Mouse (Mus musculus) kidney, postnatal 4 days (tissue): ENCODE measurements around the gene Zfp574.
A peak's percentile ranks its signal among the peaks of the same experiment; 100 is the strongest.
"Not testable (repeated sequence)": the region's sequence is repeated elsewhere in the genome, so short reads cannot be mapped to it uniquely, and the experiment has no call there.

Source experiments
- DNase-seq, 2 experiments: peaks; one replicate each; pipeline ENCODE4 v3.0.0; 2021; ENCODE audit warnings: mixed read lengths in 2 of 2

Gene Zfp574

DNA sequence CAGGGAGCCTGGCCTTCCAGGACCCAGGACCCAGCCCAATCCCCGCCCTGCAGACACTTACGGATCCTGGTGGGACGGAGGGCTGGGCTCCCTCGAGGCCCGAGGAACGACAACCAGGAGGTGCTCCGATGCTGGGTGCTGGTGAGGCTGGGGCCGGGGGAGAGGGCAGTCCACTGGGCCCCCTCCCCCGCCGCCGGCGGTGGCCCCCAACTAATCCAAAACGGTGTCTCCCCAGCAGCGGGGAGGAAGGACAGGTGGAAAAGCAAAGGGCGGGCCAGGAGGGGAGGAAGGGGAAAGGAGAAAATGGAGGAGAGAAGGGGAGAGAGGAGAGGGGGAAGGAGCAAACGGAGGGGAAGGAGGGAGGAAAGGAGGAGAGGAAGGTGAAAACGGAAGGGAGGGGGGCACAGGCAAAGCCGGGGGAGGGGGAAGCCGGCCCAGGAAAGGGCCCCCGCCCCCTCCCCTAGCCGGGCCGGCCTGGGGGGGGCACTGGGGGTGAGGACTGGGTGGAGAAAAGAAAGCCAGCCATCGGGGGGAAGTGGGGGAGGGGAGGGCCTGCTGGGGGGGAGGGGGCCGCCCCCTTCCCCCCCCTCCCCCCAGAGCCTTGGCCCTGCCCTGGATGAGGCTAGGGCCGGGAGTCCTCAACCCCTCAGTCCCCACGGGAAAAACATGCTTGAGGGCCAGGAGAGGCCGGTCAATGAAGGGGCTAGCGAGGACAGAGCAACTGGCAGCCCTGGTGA, at the start of gene Zfp574, which contains the start of gene Grik5:
Gene Zfp574 (plus strand): TSS at position 589 of the 737 bp plus-strand sequence.
Gene Grik5 (minus strand): TSS at position 368 of the 737 bp plus-strand sequence.
- DNase-seq, result peak; percentile 44 to 58

GRCm38 (mm10) chr7:25025855-25026439, 46.4 kb upstream of the Zfp574 start:
- peak; percentile 55 to 58 for DNase-seq

- no peak for DNase-seq
Measured at GRCm38 (mm10) chr7:25026452-25026851, 45.9 kb upstream of the Zfp574 start.

- DNase-seq, result peak; percentile 83 to 84
Measured at GRCm38 (mm10) chr7:25030032-25030753, 42.2 kb upstream of the Zfp574 start.

DNA sequence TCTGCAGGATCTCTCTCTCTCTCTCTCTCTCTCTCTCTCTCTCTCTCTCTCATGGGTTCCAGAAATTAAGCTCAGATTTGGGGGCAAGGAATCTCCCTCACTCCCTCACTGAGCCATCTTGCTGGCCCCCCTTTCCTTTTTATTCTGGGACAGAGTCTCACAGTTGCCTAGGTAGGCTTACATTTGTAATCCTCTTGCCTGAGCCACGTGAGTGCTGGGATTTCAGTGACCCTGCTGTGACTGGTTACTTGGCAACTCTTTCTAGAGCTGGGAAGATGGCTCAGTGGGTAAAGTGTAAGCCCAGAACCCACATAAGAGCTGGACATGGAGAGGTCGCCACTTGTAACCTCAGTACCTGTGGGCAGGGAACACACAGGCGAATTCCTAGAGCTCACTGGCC, 40.8 kb upstream of the Zfp574 start:
- no peak for DNase-seq

GRCm38 (mm10) chr7:25034796-25035195, 37.6 kb upstream of the Zfp574 start:
- no peak for DNase-seq

DNA sequence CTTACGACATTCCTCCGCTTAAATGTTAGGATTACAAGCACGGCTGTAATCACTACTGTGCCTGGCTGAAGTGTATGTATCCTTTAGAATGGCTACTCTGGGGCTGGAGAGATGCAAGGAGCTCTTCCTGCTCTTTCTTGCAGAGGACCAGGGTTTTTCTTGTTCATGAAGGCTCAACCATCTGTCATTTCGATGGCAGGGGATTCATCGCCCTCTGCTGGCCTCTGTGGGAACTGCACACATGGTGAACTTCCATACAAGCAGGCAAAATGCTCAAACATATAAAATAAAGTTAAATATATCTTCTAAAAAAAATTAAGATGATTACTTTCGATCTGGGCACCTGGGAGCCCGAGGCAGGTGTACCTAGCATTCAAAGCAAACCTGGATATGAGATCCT, 36.5 kb upstream of the Zfp574 start:
- DNase-seq, result peak; percentile 82 to 84

DNA sequence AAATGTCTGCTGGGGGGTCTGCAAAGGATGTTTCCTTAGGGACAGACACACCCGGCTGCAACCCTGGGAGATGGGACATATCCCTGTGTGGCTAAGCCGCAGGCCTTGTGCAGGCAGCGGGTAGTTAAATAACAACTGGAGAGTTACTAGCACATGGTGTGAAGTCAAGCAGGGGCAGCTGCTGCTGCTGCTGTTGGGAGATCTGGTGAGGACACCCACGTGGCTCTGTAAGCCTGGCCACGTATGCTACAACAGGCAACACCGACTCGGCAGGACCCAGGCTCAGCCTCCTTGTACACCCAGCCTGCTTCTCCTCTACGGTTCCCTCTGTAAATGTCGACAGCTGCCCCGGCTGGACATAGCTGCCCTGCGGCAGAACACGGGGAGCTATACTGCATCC, 30.4 kb upstream of the Zfp574 start:
- no peak for DNase-seq

DNA sequence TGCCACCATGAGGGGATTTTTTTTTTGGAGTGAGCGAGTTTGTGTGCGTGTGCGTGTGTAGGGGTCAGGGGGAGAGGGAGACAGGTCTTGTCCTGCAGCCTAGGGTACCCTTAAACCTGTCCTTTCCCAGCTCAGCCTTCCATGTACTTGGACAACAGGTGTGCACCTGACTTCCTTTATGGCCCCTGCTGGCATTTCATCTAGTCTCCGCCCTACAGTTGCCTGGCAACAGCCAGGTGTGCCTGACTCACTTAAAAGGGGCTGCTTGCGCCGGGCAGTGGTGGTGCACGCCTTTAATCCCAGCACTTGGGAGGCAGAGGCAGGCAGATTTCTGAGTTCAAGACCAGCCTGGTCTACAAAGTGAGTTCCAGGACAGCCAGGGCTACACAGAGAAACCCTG, 27.8 kb upstream of the Zfp574 start:
- DNase-seq, result not testable (repeated sequence)

- no peak for DNase-seq
Measured at GRCm38 (mm10) chr7:25047363-25047762, 25.0 kb upstream of the Zfp574 start.

DNA sequence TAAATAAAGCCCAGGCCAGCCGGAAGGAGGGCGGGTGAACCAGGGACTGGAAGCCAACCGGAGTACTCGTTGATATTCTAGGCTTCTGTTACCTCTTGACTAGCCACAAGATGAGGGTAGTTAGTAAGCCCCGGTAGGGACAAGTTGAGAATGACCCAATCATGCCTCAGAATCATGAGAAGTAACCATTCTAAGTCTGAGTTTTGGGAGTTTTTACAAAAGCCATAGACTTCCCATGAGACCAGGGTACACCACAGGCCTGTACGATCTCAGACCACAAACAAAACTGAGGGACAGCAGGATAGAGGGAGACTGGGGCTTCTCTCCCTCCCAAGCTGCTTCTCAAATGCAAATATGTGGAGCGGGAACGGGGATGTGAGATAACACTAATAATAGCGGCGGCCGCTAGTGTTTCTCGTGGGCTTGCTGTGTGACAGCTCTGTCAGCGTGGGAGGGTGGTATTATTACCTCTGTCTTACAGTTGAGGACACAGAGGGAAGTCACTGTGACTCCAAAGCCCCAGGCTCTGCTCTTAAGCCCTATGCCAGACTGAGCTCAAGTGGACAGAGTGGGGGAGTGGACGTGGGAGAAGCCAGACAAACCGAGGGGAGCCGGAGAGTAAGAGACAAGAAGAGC, 23.0 kb upstream of the Zfp574 start:
- DNase-seq, result peak in 1 of 2 experiments; percentile 51

- DNase-seq, result no peak
Measured at GRCm38 (mm10) chr7:25052587-25052986, 19.8 kb upstream of the Zfp574 start.

- no peak for DNase-seq
Measured at GRCm38 (mm10) chr7:25056951-25057350, 15.4 kb upstream of the Zfp574 start.

DNA sequence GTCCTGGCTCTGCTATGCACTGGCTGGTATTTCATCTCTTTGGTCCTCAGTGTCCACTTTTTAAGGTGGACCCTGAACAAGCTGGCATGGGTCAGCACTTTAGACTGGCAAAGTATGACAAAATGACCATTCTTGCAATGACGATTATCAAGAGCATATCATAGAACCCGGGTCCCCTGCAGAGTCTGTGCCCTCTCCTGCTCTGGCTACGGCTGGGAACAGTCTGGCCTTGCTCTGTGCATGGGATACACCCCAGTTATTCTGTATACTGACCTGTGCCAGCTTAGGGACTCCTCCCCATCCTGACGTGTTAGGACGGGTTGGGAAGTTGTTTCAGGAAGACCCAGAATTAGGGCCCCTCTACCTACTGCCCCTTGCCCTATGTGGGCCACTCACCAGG, 14.5 kb upstream of the Zfp574 start:
- no peak for DNase-seq

GRCm38 (mm10) chr7:25058394-25058793, 14.0 kb upstream of the Zfp574 start:
- DNase-seq, result no peak

DNA sequence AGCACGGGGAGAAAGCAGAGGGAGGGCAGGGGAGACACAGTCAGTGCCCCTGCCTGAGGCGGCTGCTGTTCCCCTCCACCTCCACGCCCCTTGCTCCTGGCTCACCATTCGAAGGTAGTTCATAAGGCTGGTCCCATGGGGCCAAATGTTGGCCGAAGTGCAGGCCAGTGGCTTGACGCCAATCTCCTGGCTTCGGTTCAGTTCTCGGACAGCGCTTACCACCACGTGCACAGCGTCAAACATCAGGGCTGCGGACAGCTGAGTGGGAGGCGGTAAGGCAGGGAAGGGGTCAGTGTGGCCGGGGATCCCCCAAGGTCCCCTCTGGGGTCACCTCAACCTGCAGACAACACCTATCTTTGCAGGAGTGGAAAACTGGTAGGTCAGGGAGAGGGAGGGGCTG, 13.5 kb upstream of the Zfp574 start:
- peak; percentile 26 to 41 for DNase-seq

DNA sequence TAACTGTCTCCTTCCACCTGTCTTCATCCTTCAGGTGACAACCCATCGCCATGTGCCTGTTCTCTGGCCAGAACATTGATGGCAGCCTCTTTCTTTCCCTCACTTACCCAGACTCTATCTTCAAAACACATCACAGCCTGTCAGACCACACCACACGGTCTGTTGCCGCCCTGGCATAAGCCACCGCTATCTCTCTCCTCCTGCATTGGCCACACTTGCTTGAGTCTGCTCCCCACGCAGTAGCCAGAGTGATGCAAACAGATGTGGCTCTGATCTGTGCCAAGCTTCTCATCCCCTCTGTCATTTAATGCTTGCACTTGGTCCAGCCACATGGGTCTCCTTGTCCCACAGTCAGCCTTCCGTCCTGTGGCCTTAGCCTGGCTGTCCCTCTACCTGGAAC, 9.0 kb upstream of the Zfp574 start:
- no peak for DNase-seq

DNA sequence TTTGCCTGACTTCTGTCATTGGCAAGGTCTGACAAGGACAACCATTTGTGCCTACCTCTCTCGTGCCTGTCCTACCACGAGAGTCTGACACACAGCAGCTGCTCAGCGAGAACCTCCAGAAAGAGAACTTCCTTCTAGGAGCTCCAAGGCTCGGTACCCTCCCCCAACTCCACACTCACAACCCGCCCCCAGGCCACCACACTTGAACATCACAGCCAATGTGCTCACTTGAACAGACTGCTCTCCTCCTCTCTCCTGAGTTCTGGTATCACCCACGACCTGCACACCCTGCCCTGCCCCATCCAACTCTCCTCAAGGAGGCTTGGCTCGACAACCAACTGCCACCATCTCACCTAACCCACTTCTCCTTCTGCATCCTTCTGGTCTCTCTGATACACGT, 8.5 kb upstream of the Zfp574 start:
- DNase-seq, result no peak

GRCm38 (mm10) chr7:25067338-25067737, 5.0 kb upstream of the Zfp574 start:
- DNase-seq, result no peak

DNA sequence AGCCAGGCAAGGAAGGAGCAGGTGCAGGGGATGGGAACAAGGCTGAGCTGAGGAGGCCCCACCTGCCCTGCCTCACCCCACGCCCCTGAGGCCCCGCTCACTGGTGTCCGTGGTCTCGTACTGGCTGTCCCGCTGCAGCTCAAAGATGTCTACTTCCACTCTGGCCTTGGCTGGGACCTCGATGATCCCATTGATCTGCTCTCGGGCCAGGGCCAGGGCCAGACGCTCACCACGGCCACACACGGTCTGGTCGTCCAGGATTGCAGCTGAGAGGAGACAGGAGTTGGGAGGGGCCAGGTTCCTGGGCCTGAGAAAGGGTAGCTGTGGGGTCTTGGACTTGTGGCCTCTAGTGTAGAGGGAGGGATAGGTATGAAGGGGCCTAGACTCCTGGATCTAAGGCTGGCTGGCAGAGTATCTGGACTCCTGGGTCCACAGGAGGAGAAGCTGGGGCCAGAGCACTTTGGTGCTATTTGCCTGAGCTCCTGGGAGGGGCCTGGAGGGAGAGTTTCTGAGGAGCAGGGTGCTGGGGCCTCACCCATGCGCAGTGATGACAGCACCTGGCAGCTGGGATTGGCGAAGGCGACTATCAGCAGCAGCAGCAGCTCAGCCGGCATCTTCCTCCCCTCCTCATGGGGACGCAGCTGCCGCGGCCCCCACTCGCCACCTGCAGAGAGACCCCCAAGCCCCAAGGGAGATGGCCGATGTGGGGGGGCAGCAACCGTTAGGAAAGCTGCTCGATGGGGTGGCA, 4.3 kb upstream of the Zfp574 start:
- no peak for DNase-seq

DNA sequence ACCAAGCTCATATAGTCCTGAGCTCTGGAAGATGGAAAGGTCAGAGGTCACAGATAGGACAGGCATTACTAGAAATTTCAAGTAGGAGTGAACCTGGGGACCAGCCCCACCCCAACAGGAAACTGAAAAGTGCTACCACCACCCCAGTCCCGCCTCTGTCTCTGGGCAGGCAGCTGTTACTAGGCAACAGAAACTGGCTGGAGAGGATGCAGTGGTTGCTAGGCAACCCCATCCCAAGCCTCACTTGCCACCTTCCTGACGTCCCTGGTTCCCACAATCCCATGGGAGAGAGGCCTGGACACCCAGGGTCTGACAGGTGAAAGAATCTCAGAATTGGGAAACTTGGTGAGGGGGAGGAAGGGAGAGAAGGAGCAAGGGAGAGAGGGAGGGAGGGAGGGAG, 3.6 kb upstream of the Zfp574 start:
- no peak for DNase-seq

GRCm38 (mm10) chr7:25072716-25073390, 486 bp downstream of the Zfp574 start:
- DNase-seq, result peak; percentile 66 to 76
